Mouse (Mus musculus) kidney, adult 2 months (tissue): ENCODE results near the gene Stard10.

Experiments used
- CTCF ChIP-seq: fragments of 200-500 bp; conservative IDR thresholded peaks from 2 replicates; pipeline ENCODE4 v1.5.1; 2011; ENCODE audit warnings: low read depth, mild to moderate bottlenecking, control low read depth, low read length, moderate library complexity, mixed read lengths; ENCODE audit not compliant: insufficient read depth, insufficient read length
- POLR2A ChIP-seq: fragments of 200-500 bp; IDR thresholded peaks from one replicate; pipeline ENCODE4 v1.6.1; 2011; ENCODE audit warnings: low read depth, low read length, control low read depth

DNA sequence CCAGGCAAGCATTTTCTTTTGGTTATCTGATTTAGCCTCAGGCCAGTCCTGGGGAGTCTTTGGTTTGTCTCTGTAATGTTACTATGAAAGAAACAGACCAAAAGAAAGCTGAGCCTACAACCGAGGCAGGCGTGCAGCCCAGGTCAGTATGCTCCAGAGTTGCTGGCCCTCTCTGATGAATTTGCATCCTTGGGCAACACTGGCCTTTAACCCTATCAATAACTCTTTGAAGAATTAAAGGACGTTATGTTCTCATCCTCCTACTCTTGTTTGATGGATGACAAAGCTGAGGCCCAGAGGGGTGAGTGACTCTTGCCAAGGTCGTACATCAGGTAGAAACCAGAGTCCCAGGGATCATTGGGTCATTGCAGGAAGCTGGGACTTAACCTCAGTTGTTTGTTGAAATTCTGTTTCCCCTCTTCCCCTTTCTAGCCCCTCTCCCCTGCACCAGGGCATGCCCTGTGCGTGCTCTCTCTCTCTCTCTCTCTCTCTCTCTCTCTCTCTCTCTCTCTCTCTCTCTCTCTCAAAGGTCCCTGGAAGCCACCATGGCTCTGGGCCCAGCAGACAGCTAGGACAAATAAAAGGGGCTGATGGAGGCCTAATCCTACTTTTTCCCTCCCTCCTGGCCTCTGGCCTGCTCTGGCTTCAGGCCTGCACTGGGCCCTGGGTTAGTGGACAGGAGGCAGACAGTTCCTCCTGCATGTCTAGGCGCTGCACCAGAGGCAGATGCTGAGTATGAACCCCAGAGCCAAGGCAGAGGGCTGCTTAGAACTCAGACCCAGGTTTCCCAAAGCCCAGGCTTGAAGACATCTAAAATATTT lies 7.5 kb downstream of the Stard10 start:
- TF ChIP-seq CTCF, result no peak
- no peak for TF ChIP-seq POLR2A
